Mouse (Mus musculus) liver, embryonic 11.5 days (tissue): ENCODE results near the gene Ice1. TPM values are rescaled to one million over a fixed set of nuclear protein-coding genes. Genes with fewer than 3 reads are reported as not detected.
A peak's percentile ranks its signal among the peaks of the same experiment; 100 is the strongest.

Experiments
- ATAC-seq: fragments of 200-750 bp; cut with Nextera tagmentation; replicated peaks from 2 replicates; pipeline ENCODE4 v1.8.0; 2017; ENCODE audit warnings: moderate number of reproducible peaks, mild to moderate bottlenecking, moderate TSS enrichment, moderate library complexity; ENCODE audit not compliant: low FRiP score
- DNase-seq: peaks from one replicate; pipeline ENCODE4 v3.0.0-alpha.2; 2017; ENCODE audit warnings: low spot score
- H3K27ac ChIP-seq: fragments of 300-500 bp; sonication (generic); 2 replicates; pipeline ENCODE4 v1.5.1; 2014; ENCODE audit warnings: mild to moderate bottlenecking, low read depth, low read length, control low read depth
- H3K27me3 ChIP-seq: fragments of 300-500 bp; sonication (generic); replicated peaks from 2 replicates; pipeline ENCODE4 v1.6.1; 2014; ENCODE audit warnings: low read length, mixed read lengths; ENCODE audit not compliant: control insufficient read depth, insufficient read depth
- H3K36me3 ChIP-seq: fragments of 300-500 bp; sonication (generic); 2 replicates; pipeline ENCODE4 v1.6.1; 2014; ENCODE audit warnings: mild to moderate bottlenecking, low read length, moderate library complexity, mixed read lengths; ENCODE audit not compliant: control insufficient read depth, insufficient read depth
- H3K4me1 ChIP-seq: fragments of 300-500 bp; sonication (generic); replicated peaks from 2 replicates; pipeline ENCODE4 v1.6.1; 2014; ENCODE audit warnings: low read length, mixed read lengths; ENCODE audit not compliant: control insufficient read depth, insufficient read depth
- H3K4me2 ChIP-seq: fragments of 300-500 bp; sonication (generic); 2 replicates; pipeline ENCODE4 v1.6.1; 2014; ENCODE audit warnings: mild to moderate bottlenecking, control low read depth, moderate library complexity
- H3K4me3 ChIP-seq: fragments of 300-500 bp; sonication (generic); 2 replicates; pipeline ENCODE4 v1.5.1; 2014; ENCODE audit warnings: low read depth, low read length, control low read depth
- H3K9ac ChIP-seq: fragments of 300-500 bp; sonication (generic); 2 replicates; pipeline ENCODE4 v1.6.1; 2014; ENCODE audit warnings: low read depth, low read length, control low read depth
- H3K9me3 ChIP-seq: fragments of 300-500 bp; sonication (generic); 2 replicates; pipeline ENCODE4 v1.6.1; 2016; ENCODE audit warnings: low read length, inconsistent platforms, mixed read lengths; ENCODE audit not compliant: control insufficient read depth
- WGBS: fragments of 180-500 bp; shearing (Covaris S2); extraction: QIAGEN DNeasy Blood & Tissue Kit; methylation state at CpG from one replicate; pipeline ENCODE4 v1.1.7; 2014; 5-methylcytosine and 5-hydroxymethylcytosine counted together
- polyA plus RNA-seq: library from polyadenylated mRNA; unstranded; fragments of >200 nt; fragmentation: Nextera tagmentation; extraction: Ambion mirVana; gene quantifications from 2 replicates; pipeline ENCODE4 v1.2.1, GENCODE M21; 2014

Ice1 gene
- polyA plus RNA-seq, 1 experiment from 2014 or later: 19.5 TPM

DNA sequence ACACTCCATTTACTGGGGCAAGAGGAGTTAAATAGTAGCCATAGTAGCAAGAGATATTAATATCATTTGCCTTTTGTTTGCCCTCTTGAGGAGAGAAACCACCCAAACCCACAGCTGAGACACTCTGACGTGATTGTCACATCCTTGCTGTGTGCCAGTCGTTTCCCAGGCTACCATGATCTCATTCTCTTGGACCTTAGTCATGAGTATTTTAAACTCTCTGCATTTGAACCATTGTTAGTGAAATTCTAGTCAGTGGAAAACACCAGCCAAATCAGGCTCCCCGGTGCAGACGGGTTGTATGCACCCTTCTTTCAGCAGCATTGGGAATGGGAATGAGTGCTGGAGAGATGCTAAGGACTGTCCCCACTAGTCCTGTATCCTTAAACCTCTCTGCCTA, 32.6 kb upstream of the Ice1 start:
- DNase-seq: no peak
- no peaks in the 10 kb centered on the region for H3K9me3 ChIP-seq
- no peaks in the 10 kb centered on the region for H3K4me1 ChIP-seq
- no peak overlapping the region for H3K9ac ChIP-seq
- WGBS: 64% methylated on average over 4 of the region's 4 CpGs
- no peak overlapping the region for H3K4me3 ChIP-seq
- no peaks in the 10 kb centered on the region for H3K27me3 ChIP-seq
- H3K4me2 ChIP-seq: no peak overlapping the region
- ATAC-seq: no peak
- no peak overlapping the region for H3K27ac ChIP-seq
- no peaks in the 10 kb centered on the region for H3K36me3 ChIP-seq

- H3K4me1 ChIP-seq: no peaks in the 10 kb centered on the region
- H3K27me3 ChIP-seq: no peaks in the 10 kb centered on the region
- no peaks in the 10 kb centered on the region for H3K9me3 ChIP-seq
- no peak overlapping the region for H3K4me3 ChIP-seq
- no peak for ATAC-seq
- H3K36me3 ChIP-seq: no peaks in the 10 kb centered on the region
- WGBS: 61% methylated on average over 4 of the region's 4 CpGs
- H3K27ac ChIP-seq: no peak overlapping the region
- no peak overlapping the region for H3K4me2 ChIP-seq
- no peak for DNase-seq
- no peak overlapping the region for H3K9ac ChIP-seq
Measured at GRCm38 (mm10) chr13:70659715-70660114, 22.3 kb upstream of the Ice1 start.

GRCm38 (mm10) chr13:70656741-70657140, 19.3 kb upstream of the Ice1 start:
- no peaks in the 10 kb centered on the region for H3K27me3 ChIP-seq
- no peak overlapping the region for H3K4me3 ChIP-seq
- no peaks in the 10 kb centered on the region for H3K36me3 ChIP-seq
- H3K4me2 ChIP-seq: no peak overlapping the region
- no peaks in the 10 kb centered on the region for H3K9me3 ChIP-seq
- 77% methylated on average over 4 of the region's 4 CpGs for WGBS
- DNase-seq (peak; percentile 14), ATAC-seq (no peak)
- H3K27ac ChIP-seq: no peak overlapping the region
- 0 out of 2 replicates have a peak, but pooled peaks cover 4% of the 10 kb centered on the region for H3K4me1 ChIP-seq
- no peak overlapping the region for H3K9ac ChIP-seq

GRCm38 (mm10) chr13:70656329-70656728, 18.9 kb upstream of the Ice1 start:
- H3K27me3 ChIP-seq: no peaks in the 10 kb centered on the region
- no peaks in the 10 kb centered on the region for H3K9me3 ChIP-seq
- no peak overlapping the region for H3K4me3 ChIP-seq
- peak; percentile 9 for DNase-seq
- no peaks in the 10 kb centered on the region for H3K36me3 ChIP-seq
- H3K27ac ChIP-seq: no peak overlapping the region
- no peak overlapping the region for H3K9ac ChIP-seq
- H3K4me2 ChIP-seq: no peak overlapping the region
- no peak for ATAC-seq
- WGBS: 71% methylated on average over 8 of the region's 8 CpGs
- 0 out of 2 replicates have a peak, but pooled peaks cover 4% of the 10 kb centered on the region for H3K4me1 ChIP-seq

GRCm38 (mm10) chr13:70655570-70655969, 18.1 kb upstream of the Ice1 start:
- ATAC-seq (no peak), DNase-seq (peak; percentile 20)
- Histone ChIP-seq H3K4me1 (0 out of 2 replicates have a peak, but pooled peaks cover 4% of the 10 kb centered on the region), H3K36me3 (no peaks in the 10 kb centered on the region), H3K4me3 (no peak overlapping the region), H3K4me2 (no peak overlapping the region), H3K9me3 (no peaks in the 10 kb centered on the region), H3K27ac (no peak overlapping the region), H3K9ac (no peak overlapping the region), H3K27me3 (no peaks in the 10 kb centered on the region)
- 59% methylated on average over 12 of the region's 12 CpGs for WGBS

DNA sequence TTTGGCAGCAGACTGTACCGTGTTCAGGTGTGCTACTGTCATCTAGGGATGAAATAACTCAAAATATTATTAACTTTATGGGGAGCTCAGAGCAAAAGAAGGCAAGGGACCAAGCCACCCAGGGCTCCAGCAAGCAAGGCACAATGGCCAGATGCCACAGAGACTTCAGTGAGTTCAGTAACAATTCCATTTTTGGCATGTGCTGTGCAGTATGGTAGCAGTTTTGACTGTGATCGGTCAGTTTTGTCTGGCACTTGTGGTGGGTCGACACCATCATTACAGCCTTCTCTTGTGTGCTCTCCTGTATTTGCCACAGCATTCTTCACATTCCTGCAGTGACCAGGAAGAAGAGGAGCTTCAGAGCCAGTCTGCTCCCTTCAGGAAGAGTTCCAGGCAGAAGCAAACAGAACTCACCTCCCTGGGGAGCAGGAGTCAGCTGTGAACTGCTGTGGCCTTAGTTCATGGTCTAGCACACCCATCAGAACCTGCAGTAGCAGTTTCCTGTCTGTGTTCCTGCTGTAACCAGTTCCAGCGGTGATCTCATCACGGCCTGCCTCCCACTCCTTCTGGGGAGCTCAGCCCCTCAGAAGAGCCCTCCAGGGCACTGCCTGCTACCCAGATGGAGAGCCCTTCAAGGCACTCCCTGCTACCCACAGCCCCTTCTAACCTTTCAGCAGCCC, 16.8 kb upstream of the Ice1 start:
- peaks cover 8% of the 10 kb centered on the region; the same call in 1 of the 2 replicates for H3K4me1 ChIP-seq
- DNase-seq (peak; percentile 26), ATAC-seq (no peak)
- no peaks in the 10 kb centered on the region for H3K9me3 ChIP-seq
- no peak overlapping the region for H3K27ac ChIP-seq
- H3K36me3 ChIP-seq: no peaks in the 10 kb centered on the region
- no peak overlapping the region for H3K4me3 ChIP-seq
- 28% methylated on average over 5 of the region's 5 CpGs for WGBS
- H3K4me2 ChIP-seq: no peak overlapping the region
- H3K9ac ChIP-seq: no peak overlapping the region
- no peaks in the 10 kb centered on the region for H3K27me3 ChIP-seq

DNA sequence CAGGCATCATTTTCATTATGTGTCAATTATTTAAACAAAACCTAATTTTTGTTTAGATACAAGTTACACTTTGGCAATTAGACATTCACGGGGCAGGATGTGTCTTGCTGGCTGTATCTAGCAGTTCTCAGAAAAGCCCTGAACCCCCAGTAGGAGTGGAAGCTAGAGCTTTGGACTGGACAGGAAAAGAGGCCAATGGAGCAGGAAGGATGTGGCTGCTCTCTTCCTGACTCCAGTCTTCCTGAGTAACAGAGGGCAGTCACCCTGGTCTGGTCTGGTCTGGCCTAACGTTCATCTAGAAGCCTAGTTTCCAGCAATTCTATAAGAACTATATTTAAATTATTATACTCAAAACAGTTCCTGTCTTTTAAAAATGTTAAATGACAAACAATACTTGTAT, 16.0 kb upstream of the Ice1 start:
- Histone ChIP-seq H3K27ac (no peak overlapping the region), H3K9me3 (no peaks in the 10 kb centered on the region), H3K4me1 (peaks cover 8% of the 10 kb centered on the region; the same call in 1 of the 2 replicates), H3K9ac (no peak overlapping the region), H3K4me2 (no peak overlapping the region), H3K4me3 (no peak overlapping the region), H3K36me3 (no peaks in the 10 kb centered on the region), H3K27me3 (no peaks in the 10 kb centered on the region)
- WGBS: 42% methylated on average over 2 of the region's 2 CpGs
- no peak for DNase-seq
- ATAC-seq: no peak

GRCm38 (mm10) chr13:70650011-70650436, 12.6 kb upstream of the Ice1 start:
- no peak overlapping the region for H3K4me3 ChIP-seq
- WGBS: 48% methylated on average over 3 of the region's 3 CpGs
- no peak overlapping the region for H3K9ac ChIP-seq
- H3K4me2 ChIP-seq: no peak overlapping the region
- no peak overlapping the region; the same call in 1 of the 2 replicates for H3K27ac ChIP-seq
- DNase-seq (peak; percentile 31), ATAC-seq (peak; percentile 54)
- H3K36me3 ChIP-seq: no peaks in the 10 kb centered on the region
- H3K4me1 ChIP-seq: peaks cover 8% of the 10 kb centered on the region; the same call in 1 of the 2 replicates
- H3K27me3 ChIP-seq: no peaks in the 10 kb centered on the region
- no peaks in the 10 kb centered on the region for H3K9me3 ChIP-seq

DNA sequence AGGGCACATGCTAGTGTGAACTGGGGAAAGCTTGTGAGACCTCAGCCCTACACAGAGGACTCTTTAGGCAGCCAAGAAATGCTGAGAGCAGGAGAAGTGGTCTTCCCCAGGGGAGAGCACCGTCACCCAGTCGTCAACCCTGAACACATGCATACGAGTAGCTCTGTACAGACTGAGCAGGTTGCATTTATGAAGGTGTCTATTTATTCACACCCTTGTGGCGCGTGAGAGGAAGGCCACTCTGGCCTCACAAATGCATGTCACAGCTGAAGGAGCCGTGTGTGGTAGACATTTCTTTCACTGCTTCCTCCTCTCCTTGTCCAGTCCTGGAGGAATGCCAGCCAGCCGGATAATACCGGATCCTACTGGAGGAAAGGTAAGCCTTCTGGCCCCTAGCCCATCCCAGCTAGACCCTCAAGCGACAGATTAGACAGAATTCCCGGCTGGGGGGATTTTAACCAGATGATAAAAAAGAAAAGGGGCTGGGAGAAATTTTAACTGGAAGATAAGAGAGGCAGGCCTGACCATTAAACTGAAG, 8.6 kb upstream of the Ice1 start:
- no peaks in the 10 kb centered on the region for H3K36me3 ChIP-seq
- no peaks in the 10 kb centered on the region for H3K27me3 ChIP-seq
- no peak for ATAC-seq
- no peak overlapping the region for H3K9ac ChIP-seq
- H3K27ac ChIP-seq: no peak overlapping the region
- H3K4me3 ChIP-seq: no peak overlapping the region
- H3K9me3 ChIP-seq: no peaks in the 10 kb centered on the region
- H3K4me2 ChIP-seq: no peak overlapping the region
- DNase-seq: peak; percentile 28
- H3K4me1 ChIP-seq: peaks cover 4% of the 10 kb centered on the region; the same call in 1 of the 2 replicates
- WGBS: 72% methylated on average over 10 of the region's 10 CpGs
